Mouse (Mus musculus) MEL (cell line): ENCODE measurements around the gene Mau2. TPM values are rescaled to one million over a fixed set of nuclear protein-coding genes. Genes with fewer than 3 reads are reported as not detected.

ENCODE experiments used
- DNase-seq: peaks from one replicate; pipeline ENCODE4 v3.0.0; 2011; ENCODE audit warnings: low read depth, low spot score
- H3K27ac ChIP-seq: 2 replicates; pipeline ENCODE4 v1.5.1; 2012; ENCODE audit warnings: low read depth, mild to moderate bottlenecking, control low read depth, low read length, moderate library complexity; ENCODE audit not compliant: control insufficient read depth
- H3K27me3 ChIP-seq, 2 experiments: fragments of 150-350 bp in 1 of 2; sonication (generic) in 1 of 2; 2 replicates each; pipeline ENCODE4 v1.6.1; 2012; ENCODE audit warnings: low read length in 2 of 2, mild to moderate bottlenecking in 2 of 2, improper control_type of control experiment in 1 of 2, moderate library complexity in 1 of 2; ENCODE audit not compliant: insufficient read depth in 2 of 2, control insufficient read depth in 1 of 2
- H3K36me3 ChIP-seq, 2 experiments: 2 replicates each; pipeline ENCODE4 v1.6.1; 2012 to 2014; ENCODE audit warnings: low read length in 2 of 2, improper control_type of control experiment in 1 of 2, inconsistent platforms in 1 of 2, mild to moderate bottlenecking in 1 of 2; ENCODE audit not compliant: insufficient read depth in 2 of 2, control insufficient read depth in 1 of 2
- H3K4me1 ChIP-seq, 2 experiments: fragments of 150-350 bp in 1 of 2; sonication (generic) in 1 of 2; 2 replicates each; pipeline ENCODE4 v1.6.1; 2012; ENCODE audit warnings: low read length in 2 of 2, improper control_type of control experiment in 1 of 2, mild to moderate bottlenecking in 1 of 2; ENCODE audit not compliant: insufficient read depth in 2 of 2, control insufficient read depth in 1 of 2
- H3K4me3 ChIP-seq, 2 experiments: fragments of 150-350 bp in 1 of 2; sonication (generic) in 1 of 2; 2 replicates each; pipeline ENCODE4 v1.5.1; 2012; ENCODE audit warnings: low read depth in 2 of 2, low read length in 2 of 2, mild to moderate bottlenecking in 2 of 2, moderate library complexity in 2 of 2, control low read depth in 1 of 2, improper control_type of control experiment in 1 of 2; ENCODE audit not compliant: control insufficient read depth in 1 of 2, insufficient read depth in 1 of 2
- H3K79me2 ChIP-seq: 2 replicates; pipeline ENCODE4 v1.6.1; 2012; ENCODE audit warnings: mild to moderate bottlenecking, low read length, moderate library complexity; ENCODE audit not compliant: control insufficient read depth, poor library complexity, insufficient read depth
- H3K9ac ChIP-seq: 2 replicates; pipeline ENCODE4 v1.6.1; 2012; ENCODE audit warnings: low read depth, mild to moderate bottlenecking, control low read depth, low read length, moderate library complexity; ENCODE audit not compliant: control insufficient read depth, poor library complexity, severe bottlenecking
- H3K9me3 ChIP-seq: fragments of 150-350 bp; sonication (generic); replicated peaks from 2 replicates; pipeline ENCODE4 v1.6.1; 2012; ENCODE audit warnings: mild to moderate bottlenecking, low read length, improper control_type of control experiment, moderate library complexity; ENCODE audit not compliant: insufficient read depth
- CHD1 ChIP-seq: IDR thresholded peaks from 2 replicates; pipeline ENCODE4 v1.6.1; 2012; ENCODE audit warnings: low read depth, mild to moderate bottlenecking, inconsistent platforms, low read length, improper control_type of control experiment
- CHD2 ChIP-seq: IDR thresholded peaks from 2 replicates; pipeline ENCODE4 v1.6.1; 2011; ENCODE audit warnings: low read length, improper control_type of control experiment
- ELF1 ChIP-seq: IDR thresholded peaks from 2 replicates; pipeline ENCODE4 v1.6.1; 2014; ENCODE audit warnings: low read depth, mild to moderate bottlenecking, inconsistent platforms, low read length, improper control_type of control experiment, moderate library complexity
- EP300 ChIP-seq, 2 experiments: IDR thresholded peaks; 2 replicates each; pipeline ENCODE4 v1.6.1; 2011; ENCODE audit warnings: improper control_type of control experiment in 2 of 2, low read length in 2 of 2, low read depth in 1 of 2, mild to moderate bottlenecking in 1 of 2
- ETS1 ChIP-seq: IDR thresholded peaks from 2 replicates; pipeline ENCODE4 v1.6.1; 2012; ENCODE audit warnings: low read depth, mild to moderate bottlenecking, inconsistent platforms, low read length, improper control_type of control experiment, moderate library complexity
- HCFC1 ChIP-seq: IDR thresholded peaks from 2 replicates; pipeline ENCODE4 v1.6.1; 2012; ENCODE audit warnings: low read depth, mild to moderate bottlenecking, inconsistent platforms, low read length, improper control_type of control experiment, moderate library complexity
- KAT2A ChIP-seq: conservative IDR thresholded peaks from 2 replicates; pipeline ENCODE4 v1.6.1; 2012; ENCODE audit warnings: low read depth, low read length, improper control_type of control experiment, inconsistent platforms
- MAFK ChIP-seq: IDR thresholded peaks from 2 replicates; pipeline ENCODE4 v1.6.1; 2011; ENCODE audit warnings: low read depth, mild to moderate bottlenecking, low read length, improper control_type of control experiment, borderline replicate concordance
- MAX ChIP-seq: IDR thresholded peaks from 2 replicates; pipeline ENCODE4 v1.6.1; 2011; ENCODE audit warnings: low read length, improper control_type of control experiment
- MEF2A ChIP-seq: IDR thresholded peaks from 2 replicates; pipeline ENCODE4 v1.6.1; 2014; ENCODE audit warnings: low read depth, mild to moderate bottlenecking, inconsistent platforms, low read length, improper control_type of control experiment; ENCODE audit not compliant: poor library complexity, insufficient replicate concordance, severe bottlenecking; ENCODE audit errors: extremely low read depth
- MXI1 ChIP-seq: IDR thresholded peaks from 2 replicates; pipeline ENCODE4 v1.6.1; 2011; ENCODE audit warnings: mild to moderate bottlenecking, low read depth, low read length, improper control_type of control experiment
- NELFE ChIP-seq: IDR thresholded peaks from 2 replicates; pipeline ENCODE4 v1.6.1; 2011; ENCODE audit warnings: low read depth, low read length, improper control_type of control experiment
- NRF1 ChIP-seq: IDR thresholded peaks from 2 replicates; pipeline ENCODE4 v1.6.1; 2014; ENCODE audit warnings: low read depth, mild to moderate bottlenecking, inconsistent platforms, low read length, improper control_type of control experiment, moderate library complexity; ENCODE audit not compliant: poor library complexity, insufficient read depth, severe bottlenecking
- POLR2A ChIP-seq, 2 experiments: IDR thresholded peaks; 2 replicates each; pipeline ENCODE4 v1.6.1; 2011 to 2012; ENCODE audit warnings: low read length in 2 of 2, mild to moderate bottlenecking in 2 of 2, control low read depth in 1 of 2, improper control_type of control experiment in 1 of 2, low read depth in 1 of 2, moderate library complexity in 1 of 2; ENCODE audit not compliant: control insufficient read depth in 1 of 2, insufficient read depth in 1 of 2, poor library complexity in 1 of 2
- POLR2AphosphoS2 ChIP-seq: IDR thresholded peaks from 2 replicates; pipeline ENCODE4 v1.6.1; 2011; ENCODE audit warnings: low read length, improper control_type of control experiment
- RAD21 ChIP-seq: IDR thresholded peaks from 2 replicates; pipeline ENCODE4 v1.6.1; 2011; ENCODE audit warnings: mild to moderate bottlenecking, low read depth, low read length, improper control_type of control experiment
- TAL1 ChIP-seq: IDR thresholded peaks from 2 replicates; pipeline ENCODE4 v1.6.1; 2012; ENCODE audit warnings: mild to moderate bottlenecking, inconsistent platforms, low read length, moderate library complexity, mixed read lengths
- USF1 ChIP-seq: IDR thresholded peaks from 2 replicates; pipeline ENCODE4 v1.6.1; 2014; ENCODE audit warnings: low read depth, mild to moderate bottlenecking, inconsistent platforms, low read length, improper control_type of control experiment, moderate library complexity
- ZC3H11A ChIP-seq: IDR thresholded peaks from 2 replicates; pipeline ENCODE4 v1.6.1; 2012; ENCODE audit warnings: low read depth, mild to moderate bottlenecking, inconsistent platforms, low read length, improper control_type of control experiment
- ZKSCAN1 ChIP-seq: IDR thresholded peaks from 2 replicates; pipeline ENCODE4 v1.6.1; 2012; ENCODE audit warnings: low read depth, mild to moderate bottlenecking, inconsistent platforms, low read length, improper control_type of control experiment, moderate library complexity
- polyA plus RNA-seq, 2 experiments: library from polyadenylated mRNA; stranded (reverse) in 1 of 2; unstranded in 1 of 2; fragments of >175 nt in 1 of 2; fragments of >200 nt in 1 of 2; gene quantifications; 2 replicates each; pipeline versions ENCODE4 v1.2.1 to v1.2.4; 2012; ENCODE audit warnings: low replicate concordance in 2 of 2, low read depth in 1 of 2; ENCODE audit not compliant: insufficient read length in 2 of 2, insufficient read depth in 1 of 2, missing spikeins in 1 of 2
- total RNA-seq: library from RNA; depleted of rRNA; stranded (reverse); fragments of 300-350 nt; gene quantifications from 2 replicates; pipeline ENCODE4 v1.2.3, GENCODE M21; 2012

Gene Mau2
- total and polyA plus RNA-seq, 3 experiments = 39.2 to 43.4 TPM; not detected in 1

DNA sequence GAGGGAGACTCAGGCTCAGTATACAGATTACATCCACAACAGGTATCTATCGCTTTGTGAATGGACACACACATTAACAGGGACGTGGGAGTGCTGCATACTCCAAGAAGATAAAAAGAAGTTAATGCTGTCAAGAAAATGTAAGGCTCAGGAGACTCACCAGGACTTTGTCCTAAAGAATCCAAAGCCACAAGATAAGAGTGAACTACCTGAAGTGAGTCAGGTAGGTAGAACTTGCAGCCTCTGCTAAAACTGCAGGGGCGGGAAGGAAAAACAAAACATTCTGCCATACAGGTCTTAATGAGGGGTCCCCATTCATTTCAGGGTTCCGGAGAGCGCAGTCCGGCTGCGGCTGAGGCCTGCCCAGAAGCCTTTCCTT, 69.5 kb downstream of the Mau2 start:
- Histone ChIP-seq H3K36me3 (peaks cover 0 to 31% of the 10 kb centered on the region in 2 experiments; a peak in 2 of 4 replicates), H3K9ac (peak overlapping the region; percentile 99), H3K27me3 (no peaks in the 10 kb centered on the region), H3K79me2 (peaks cover 61% of the 10 kb centered on the region), H3K4me3 (peak overlapping the region; percentile 94 to 96), H3K4me1 (peaks cover 10 to 32% of the 10 kb centered on the region in 2 experiments), H3K9me3 (no peaks in the 10 kb centered on the region), H3K27ac (no peak overlapping the region; the same call in 1 of the 2 replicates)
- DNase-seq = no peak
- TF ChIP-seq MEF2A (no peak), KAT2A (no peak), TAL1 (no peak), MAX (no peak), EP300 (IDR thresholded peaks at IDR 0.05; ENCODE audit: low read depth in 1 of 2, low read length in 2 of 2) (no peak), POLR2A (IDR thresholded peaks at IDR 0.05; ENCODE audit: control insufficient read depth in 1 of 2, insufficient read depth in 1 of 2, low read depth in 1 of 2, low read length in 2 of 2, poor library complexity in 1 of 2) (no peak), CHD1 (no peak), ZC3H11A (no peak), NRF1 (no peak), ELF1 (no peak), POLR2AphosphoS2 (no peak), CHD2 (no peak), MXI1 (no peak), MAFK (no peak), ETS1 (no peak)

DNA sequence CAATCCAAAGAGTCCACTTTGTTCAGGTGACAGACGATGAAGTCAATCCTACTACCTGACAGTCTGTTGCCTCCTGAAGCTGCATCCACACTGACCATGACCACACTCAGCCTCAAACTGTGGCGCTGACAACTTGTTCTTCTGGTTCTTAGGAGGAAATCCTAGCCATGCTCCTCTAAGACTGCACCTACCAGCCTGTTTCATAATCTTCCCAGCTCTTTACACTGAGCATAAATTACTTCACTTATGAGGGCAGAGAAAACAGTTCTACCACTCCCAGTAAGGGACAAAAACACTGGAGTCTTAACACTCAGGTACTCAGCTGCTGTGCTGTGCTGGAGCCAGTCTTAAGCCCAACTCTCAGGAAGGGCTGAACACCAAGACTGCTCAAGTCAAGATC, 71.7 kb downstream of the Mau2 start:
- Histone ChIP-seq H3K27ac (no peak overlapping the region), H3K9ac (no peak overlapping the region), H3K36me3 (peaks cover 3 to 44% of the 10 kb centered on the region in 2 experiments), H3K4me1 (peaks cover 8 to 40% of the 10 kb centered on the region in 2 experiments), H3K79me2 (peaks cover 80% of the 10 kb centered on the region)
- no peak for TF ChIP-seq RAD21
- no peak for TF ChIP-seq CHD1
- TF ChIP-seq EP300 (IDR thresholded peaks at IDR 0.05; ENCODE audit: low read depth in 1 of 2, low read length in 2 of 2) = no peak
- no peak for TF ChIP-seq ZKSCAN1
- TF ChIP-seq HCFC1 = no peak
- no peak for TF ChIP-seq NELFE
- TF ChIP-seq ELF1 = no peak
- TF ChIP-seq USF1 = no peak
- TF ChIP-seq, all 39 proteins: peak for 0
- no peak for DNase-seq
- no peak overlapping the region for H3K4me3 ChIP-seq
- H3K27me3 ChIP-seq = no peaks in the 10 kb centered on the region
- H3K9me3 ChIP-seq = no peaks in the 10 kb centered on the region
